Mouse (Mus musculus) MEL (cell line): ENCODE data around the gene Smurf1.

Source experiments
- CTCF ChIP-seq, 3 experiments: IDR thresholded peaks in 2 of 3; conservative IDR thresholded peaks in 1 of 3; 2 replicates each; pipeline ENCODE4 v1.5.1; 2011 to 2012; ENCODE audit warnings: low read length in 3 of 3, low read depth in 2 of 3, mild to moderate bottlenecking in 2 of 3, improper control_type of control experiment in 1 of 3, inconsistent platforms in 1 of 3, mixed read lengths in 1 of 3, moderate library complexity in 1 of 3; ENCODE audit not compliant: control insufficient read depth in 1 of 3, insufficient read depth in 1 of 3, poor library complexity in 1 of 3, severe bottlenecking in 1 of 3
- MAZ ChIP-seq: IDR thresholded peaks from 2 replicates; pipeline ENCODE4 v1.6.1; 2012; ENCODE audit warnings: low read depth, mild to moderate bottlenecking, inconsistent platforms, low read length, improper control_type of control experiment
- POLR2A ChIP-seq, 2 experiments: IDR thresholded peaks; 2 replicates each; pipeline ENCODE4 v1.6.1; 2011 to 2012; ENCODE audit warnings: low read length in 2 of 2, mild to moderate bottlenecking in 2 of 2, control low read depth in 1 of 2, improper control_type of control experiment in 1 of 2, low read depth in 1 of 2, moderate library complexity in 1 of 2; ENCODE audit not compliant: control insufficient read depth in 1 of 2, insufficient read depth in 1 of 2, poor library complexity in 1 of 2
- POLR2AphosphoS2 ChIP-seq: IDR thresholded peaks from 2 replicates; pipeline ENCODE4 v1.6.1; 2011; ENCODE audit warnings: low read length, improper control_type of control experiment
- USF2 ChIP-seq, 2 experiments: IDR thresholded peaks; 2 replicates each; pipeline ENCODE4 v1.6.1; 2011 to 2012; ENCODE audit warnings: improper control_type of control experiment in 2 of 2, low read length in 2 of 2, borderline replicate concordance in 1 of 2, inconsistent platforms in 1 of 2, low read depth in 1 of 2, mild to moderate bottlenecking in 1 of 2; ENCODE audit not compliant: insufficient read depth in 1 of 2
- ZMIZ1 ChIP-seq: IDR thresholded peaks from 2 replicates; pipeline ENCODE4 v1.6.1; 2012; ENCODE audit warnings: low read depth, mild to moderate bottlenecking, inconsistent platforms, low read length, improper control_type of control experiment, moderate library complexity

GRCm38 (mm10) chr5:144891276-144891675 is 74.4 kb downstream of the Smurf1 start:
- TF ChIP-seq POLR2AphosphoS2 (no peak), USF2 (IDR thresholded peaks at IDR 0.05; ENCODE audit: borderline replicate concordance in 1 of 2, insufficient read depth in 1 of 2, low read depth in 1 of 2, low read length in 2 of 2) (no peak), MAZ (no peak), CTCF (IDR thresholded peaks at IDR 0.05 in 2 of 3, conservative IDR thresholded peaks at IDR 0.05 in 1 of 3; ENCODE audit: control insufficient read depth in 1 of 3, insufficient read depth in 1 of 3, low read depth in 2 of 3, low read length in 3 of 3, poor library complexity in 1 of 3, severe bottlenecking in 1 of 3) (no peak), ZMIZ1 (no peak), POLR2A (IDR thresholded peaks at IDR 0.05; ENCODE audit: control insufficient read depth in 1 of 2, insufficient read depth in 1 of 2, low read depth in 1 of 2, low read length in 2 of 2, poor library complexity in 1 of 2) (no peak)
